Mouse (Mus musculus) embryonic stem cell, embryonic (primary cell): ENCODE results near the gene Epm2aip1.

Experiments used
- CTCF ChIA-PET, 4 experiments: fragments of 300-600 bp in 2 of 4; fragments of 350-600 bp in 2 of 4; sonication (Branson Sonifier 250); formaldehyde crosslinking; loops; one replicate each; lab custom pipeline; 2022; ENCODE audit warnings: inconsistent platforms in 2 of 4; lab: Charles Lee
- POLR2A ChIA-PET, 4 experiments: fragments of 300-600 bp in 2 of 4; fragments of 350-600 bp in 2 of 4; sonication (Branson Sonifier 250); formaldehyde crosslinking; loops; one replicate each; lab custom pipeline; 2022; ENCODE audit warnings: antibody characterized with exemption in 4 of 4, inconsistent platforms in 1 of 4; lab: Charles Lee

The Epm2aip1 gene

DNA sequence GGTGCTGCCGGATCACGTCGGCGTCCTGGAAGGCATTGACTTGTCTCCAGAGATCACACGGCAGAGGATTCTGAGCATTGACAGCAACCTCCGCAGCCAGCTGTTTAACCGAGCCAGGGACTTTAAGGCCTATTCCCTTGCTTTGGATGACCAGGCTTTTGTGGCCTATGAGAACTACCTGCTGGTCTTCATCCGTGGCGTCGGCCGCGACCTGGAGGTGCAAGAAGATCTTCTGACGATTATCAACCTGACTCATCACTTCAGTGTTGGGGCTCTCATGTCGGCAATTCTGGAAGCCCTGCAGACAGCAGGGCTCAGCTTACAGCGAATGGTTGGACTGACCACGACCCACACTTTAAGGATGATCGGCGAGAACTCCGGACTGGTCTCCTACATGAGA, 627 bp downstream of the Epm2aip1 start:
- CTCF ChIA-PET: interaction anchor here (0.7 to 5.2 kb wide), 9 partner anchors 17 to 491 kb away, joined by 3 to 40 read pairs (median 7); no protein-coding TSS in a partner anchor
- POLR2A ChIA-PET: interaction anchor here in 3 of 4 experiments (0.7 to 4.8 kb wide), 33 partner anchors 12 to 892 kb away, joined by 3 to 60 read pairs (median 7); partner anchors contain the start of genes Nradd (in 1 of the 3), Tdgf1 (in 1 of the 3) and Trank1 (in 1 of the 3)

DNA sequence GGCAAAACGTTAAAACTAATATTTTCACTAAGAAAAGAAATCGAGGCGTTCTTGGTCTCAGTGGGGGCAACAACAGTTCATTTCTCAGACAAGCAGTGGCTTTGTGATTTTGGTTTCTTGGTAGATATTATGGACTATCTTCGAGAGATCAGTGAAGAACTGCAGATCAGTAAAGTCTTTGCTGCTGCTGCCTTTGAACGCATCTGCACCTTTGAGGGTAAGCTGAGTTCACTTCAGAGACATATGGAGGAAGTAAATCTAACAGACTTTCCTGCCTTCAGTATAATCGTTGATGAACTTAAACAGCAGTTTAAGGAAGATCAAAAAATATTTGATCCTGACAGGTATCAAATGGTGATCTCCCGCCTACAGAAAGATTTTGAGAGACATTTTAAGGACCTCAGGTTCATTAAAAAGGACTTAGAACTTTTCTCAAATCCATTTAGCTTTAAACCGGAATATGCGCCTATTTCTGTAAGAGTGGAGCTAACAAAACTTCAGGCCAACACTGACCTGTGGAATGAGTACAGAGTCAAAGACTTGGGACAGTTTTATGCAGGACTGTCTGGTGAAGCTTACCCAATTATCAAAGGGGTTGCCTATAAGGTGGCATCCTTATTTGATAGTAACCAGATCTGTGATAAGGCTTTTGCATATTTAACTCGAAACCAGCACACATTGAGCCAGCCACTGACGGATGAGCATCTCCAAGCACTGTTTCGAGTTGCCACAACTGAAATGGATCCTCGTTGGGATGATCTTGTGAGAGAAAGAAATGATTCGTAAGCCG, 1.5 kb downstream of the Epm2aip1 start:
- POLR2A ChIA-PET: interaction anchor here in 2 of 4 experiments (0.8 to 4.8 kb wide), 7 partner anchors 8 to 124 kb away, joined by 3 to 60 read pairs (median 4); no protein-coding TSS in a partner anchor

DNA sequence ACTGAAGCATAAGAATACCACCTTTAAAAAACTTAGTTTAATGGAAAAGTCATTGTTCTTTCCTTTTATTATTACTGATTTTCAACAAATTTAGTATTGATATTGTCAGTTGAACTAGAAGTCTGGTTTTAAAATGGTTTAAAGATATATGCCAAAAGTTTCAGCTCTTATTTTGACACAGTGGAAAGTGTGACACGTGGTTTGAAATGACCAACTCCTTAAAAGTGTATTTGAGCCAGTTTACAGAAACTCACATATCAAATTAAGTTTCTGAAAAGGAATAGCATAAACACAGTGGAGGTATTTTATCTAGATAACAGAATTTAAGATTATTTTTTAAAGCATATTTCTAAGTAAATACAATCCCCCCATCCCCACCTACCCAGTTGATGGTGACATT, 2.2 kb downstream of the Epm2aip1 start:
- ChIA-PET CTCF (interaction anchor here in 3 of 4 experiments (1.0 to 5.2 kb wide), 4 partner anchors 16 kb away, joined by 4 to 40 read pairs (median 16); no protein-coding TSS in a partner anchor), POLR2A (interaction anchor here in 2 of 4 experiments (0.7 to 4.8 kb wide), 7 partner anchors 7 to 51 kb away, joined by 3 to 60 read pairs (median 4); no protein-coding TSS in a partner anchor)

More for the DNA sequence above, 1.5 kb downstream of the Epm2aip1 start:
- CTCF ChIA-PET: interaction anchor here in 3 of 4 experiments (1.0 to 5.2 kb wide), 3 partner anchors 16 to 17 kb away, joined by 4 to 40 read pairs (median 12); no protein-coding TSS in a partner anchor

DNA sequence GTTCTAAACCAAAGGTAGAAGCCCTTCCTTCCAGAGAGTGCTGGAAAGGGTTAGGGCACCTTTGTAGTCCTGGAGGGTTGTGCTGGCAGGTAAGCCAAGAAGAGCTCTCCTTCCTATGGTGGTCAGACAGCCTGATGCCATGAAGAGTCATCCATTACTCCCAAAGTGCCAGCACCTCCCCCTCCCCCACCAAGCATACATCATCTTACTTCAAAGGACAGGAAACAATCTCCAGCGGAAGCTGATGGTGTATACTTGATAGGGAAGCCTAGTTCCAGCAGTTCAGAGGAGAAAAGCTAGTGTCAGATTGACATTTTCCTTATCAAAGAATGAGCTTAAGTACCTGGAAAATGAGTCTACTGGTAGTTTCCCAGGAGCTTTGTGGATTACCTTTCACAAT, 3.4 kb downstream of the Epm2aip1 start:
- ChIA-PET CTCF (interaction anchor here (0.6 to 5.2 kb wide), 6 partner anchors 14 to 278 kb away, joined by 3 to 40 read pairs (median 8); no protein-coding TSS in a partner anchor), POLR2A (interaction anchor here in 3 of 4 experiments (0.6 to 4.8 kb wide), 8 partner anchors 10 to 732 kb away, joined by 3 to 60 read pairs (median 3); partner anchors contain the start of gene Trank1 (in 1 of the 3))

DNA sequence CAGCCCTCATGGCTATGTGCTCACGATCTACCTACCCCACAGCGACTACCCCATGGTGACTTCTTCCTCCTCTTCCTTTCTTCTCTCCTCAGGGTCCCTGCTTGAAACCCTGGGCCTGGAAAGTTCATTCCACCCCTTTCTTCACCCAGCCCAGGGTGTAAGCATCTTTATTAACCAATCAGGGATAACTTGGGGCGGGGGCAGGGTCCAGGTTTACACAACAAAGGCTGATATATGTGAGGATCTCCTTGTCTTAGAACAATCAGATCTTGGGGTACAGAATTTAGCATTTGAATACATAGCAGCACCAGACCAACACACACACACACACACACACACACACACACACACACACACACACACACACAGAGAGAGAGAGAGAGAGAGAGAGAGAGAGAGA, 13.3 kb downstream of the Epm2aip1 start:
- ChIA-PET POLR2A (interaction anchor here in 3 of 4 experiments (0.7 to 0.9 kb wide), 4 partner anchors 10 to 693 kb away, joined by 3 to 5 read pairs (median 3); partner anchors contain the start of genes Epm2aip1 (in 1 of the 3) and Mlh1 (in 1 of the 3)), CTCF (no interaction called here)

DNA sequence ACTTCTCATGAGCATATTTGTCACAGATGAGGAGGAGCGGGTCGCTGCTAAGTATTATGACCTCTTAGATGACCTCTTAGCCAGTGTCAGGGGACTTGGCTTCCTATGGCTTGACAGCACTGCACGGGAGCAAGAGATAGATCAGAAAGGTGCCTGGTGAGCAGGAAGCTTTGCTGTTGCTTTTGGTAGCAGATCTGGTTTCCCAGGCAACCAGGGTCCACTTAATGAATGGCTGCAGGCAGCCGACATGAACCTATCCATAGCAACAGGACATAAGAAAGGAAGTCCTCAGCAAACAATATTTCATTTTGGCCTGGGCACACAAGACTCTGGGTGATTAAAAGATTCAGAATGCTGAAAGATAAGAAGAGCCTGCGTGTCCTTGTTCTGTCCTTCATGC, 13.9 kb downstream of the Epm2aip1 start:
- ChIA-PET POLR2A (interaction anchor here in 3 of 4 experiments (0.7 to 0.9 kb wide), 4 partner anchors 11 to 693 kb away, joined by 3 to 5 read pairs (median 3); partner anchors contain the start of genes Epm2aip1 (in 1 of the 3) and Mlh1 (in 1 of the 3)), CTCF (interaction anchor here in 1 of 4 experiments (0.5 kb wide), 1 partner anchor 1828 kb away, joined by 3 read pairs; no protein-coding TSS in a partner anchor)

DNA sequence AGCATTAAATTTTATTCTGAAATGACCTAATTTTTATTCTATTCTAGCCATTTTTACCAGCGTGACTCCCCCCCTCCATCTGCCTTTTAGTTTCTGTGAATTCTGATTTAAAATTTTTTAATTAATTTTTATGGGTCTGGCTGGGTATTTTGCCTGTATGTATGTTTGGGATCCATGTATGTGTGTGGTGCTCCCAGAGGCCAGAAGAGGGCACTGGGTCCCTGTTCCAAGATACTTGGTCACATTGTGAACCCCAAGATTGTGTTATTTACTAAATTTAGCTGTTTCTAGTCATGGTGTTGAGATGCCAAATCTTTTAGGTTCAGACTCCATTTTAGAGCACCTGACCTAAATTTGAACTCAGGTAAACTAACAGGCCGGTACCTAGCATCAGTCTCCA, 14.7 kb downstream of the Epm2aip1 start:
- CTCF ChIA-PET: interaction anchor here in 1 of 4 experiments (1.1 kb wide), 1 partner anchor 289 kb away, joined by 3 read pairs; no protein-coding TSS in a partner anchor
- POLR2A ChIA-PET: interaction anchor here in 2 of 4 experiments (1.2 to 1.7 kb wide), 2 partner anchors 15 kb away, joined by 3 to 5 read pairs; partner anchors contain the start of genes Epm2aip1 (in 2 of the 2) and Mlh1 (in 2 of the 2)

DNA sequence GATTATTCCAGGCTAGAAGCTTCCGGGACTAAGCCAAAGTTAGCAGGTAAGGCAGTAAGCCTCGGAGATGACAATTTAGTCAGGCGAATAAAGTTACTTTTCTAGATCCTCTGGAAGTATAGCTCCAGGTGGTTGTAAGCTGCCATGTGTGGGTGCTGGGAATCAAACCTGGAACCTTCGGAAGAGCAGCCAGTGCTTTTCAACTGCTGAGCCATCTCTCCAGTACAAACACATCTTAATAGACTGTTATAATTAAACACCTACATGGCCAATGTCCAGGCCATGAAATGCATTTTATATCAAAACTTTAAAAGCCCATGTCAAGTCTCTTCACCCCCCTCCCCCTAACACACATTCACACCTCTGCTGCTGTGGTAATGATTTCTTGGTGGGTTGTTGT, 16.2 kb downstream of the Epm2aip1 start:
- CTCF ChIA-PET: interaction anchor here in 2 of 4 experiments (0.8 to 0.9 kb wide), 2 partner anchors 25 to 40 kb away, joined by 3 read pairs; no protein-coding TSS in a partner anchor

DNA sequence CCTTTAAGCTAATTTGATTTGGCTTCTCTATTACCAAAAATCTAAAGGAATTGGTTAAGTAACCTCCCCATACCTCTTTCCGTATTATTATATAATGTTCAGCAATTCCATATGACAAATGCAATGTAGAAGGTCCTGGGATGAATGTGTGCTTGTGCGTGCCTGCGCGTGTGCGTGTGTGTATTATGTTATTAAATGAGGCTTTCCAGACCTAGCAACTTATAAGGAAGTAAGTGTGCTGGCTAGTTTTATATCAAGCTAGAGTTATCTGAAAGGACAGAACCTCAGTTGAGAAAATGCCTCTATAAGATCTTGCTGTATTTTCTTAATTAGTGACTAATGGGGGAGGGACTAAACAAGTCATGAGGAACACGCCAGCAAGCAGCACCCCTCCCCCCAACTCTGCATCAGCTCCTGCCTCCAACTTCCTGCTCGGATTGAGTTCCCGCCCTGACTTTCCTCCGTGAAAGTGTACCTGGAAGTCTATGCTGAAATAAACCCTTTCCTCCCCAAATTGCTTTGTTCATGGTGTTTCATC, 17.6 kb downstream of the Epm2aip1 start:
- ChIA-PET POLR2A (interaction anchor here (0.6 to 4.1 kb wide), 36 partner anchors 10 to 556 kb away, joined by 3 to 60 read pairs (median 4); partner anchors contain the start of genes Epm2aip1 (in 4 of the 4), Mlh1 (in 4 of the 4), Trank1 (in 2 of the 4) and Als2cl (in 1 of the 4)), CTCF (interaction anchor here (0.6 to 3.3 kb wide), 100 partner anchors 8 to 630 kb away, joined by 3 to 40 read pairs (median 5); partner anchors contain the start of genes Epm2aip1 (in 4 of the 4), Mlh1 (in 4 of the 4), Trank1 (in 3 of the 4) and Als2cl (in 1 of the 4))

More for the DNA sequence above, 16.2 kb downstream of the Epm2aip1 start:
- POLR2A ChIA-PET: interaction anchor here in 2 of 4 experiments (1.2 to 4.1 kb wide), 4 partner anchors 9 to 23 kb away, joined by 3 to 39 read pairs (median 10); partner anchors contain the start of genes Epm2aip1 (in 2 of the 2), Mlh1 (in 2 of the 2) and Trank1 (in 1 of the 2)

DNA sequence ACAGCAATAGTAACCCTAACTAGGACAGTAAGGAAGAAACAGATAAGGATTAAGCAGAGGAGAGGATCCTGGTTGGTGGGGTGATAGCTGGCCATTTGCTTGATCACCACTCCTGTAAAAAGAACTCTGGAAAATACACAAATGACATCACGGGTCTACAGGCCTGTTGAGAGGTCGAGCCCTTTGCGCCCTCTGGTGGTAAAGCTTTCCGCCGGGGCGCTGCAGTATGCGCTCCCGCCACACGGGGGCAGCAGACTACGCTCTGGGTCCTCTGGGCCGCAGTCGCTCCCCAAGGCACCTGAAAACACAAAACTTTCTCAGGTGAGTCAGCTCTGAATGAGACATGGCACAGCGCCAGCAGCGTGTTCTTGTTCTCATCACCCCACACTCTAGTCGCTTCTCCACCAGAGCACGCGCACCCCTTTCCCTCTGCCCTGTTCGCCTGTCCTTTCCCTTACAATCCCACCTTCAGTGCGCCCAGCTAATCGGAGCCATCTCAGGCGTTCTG, 18.2 kb downstream of the Epm2aip1 start:
- ChIA-PET POLR2A (interaction anchor here (0.5 to 4.1 kb wide), 39 partner anchors 9 to 557 kb away, joined by 3 to 60 read pairs (median 4); partner anchors contain the start of genes Epm2aip1 (in 4 of the 4), Mlh1 (in 4 of the 4), Trank1 (in 2 of the 4) and Als2cl (in 1 of the 4)), CTCF (interaction anchor here (0.6 to 3.3 kb wide), 106 partner anchors 9 to 629 kb away, joined by 3 to 40 read pairs (median 4); partner anchors contain the start of genes Epm2aip1 (in 4 of the 4), Mlh1 (in 4 of the 4), Trank1 (in 3 of the 4) and Als2cl (in 1 of the 4))

DNA sequence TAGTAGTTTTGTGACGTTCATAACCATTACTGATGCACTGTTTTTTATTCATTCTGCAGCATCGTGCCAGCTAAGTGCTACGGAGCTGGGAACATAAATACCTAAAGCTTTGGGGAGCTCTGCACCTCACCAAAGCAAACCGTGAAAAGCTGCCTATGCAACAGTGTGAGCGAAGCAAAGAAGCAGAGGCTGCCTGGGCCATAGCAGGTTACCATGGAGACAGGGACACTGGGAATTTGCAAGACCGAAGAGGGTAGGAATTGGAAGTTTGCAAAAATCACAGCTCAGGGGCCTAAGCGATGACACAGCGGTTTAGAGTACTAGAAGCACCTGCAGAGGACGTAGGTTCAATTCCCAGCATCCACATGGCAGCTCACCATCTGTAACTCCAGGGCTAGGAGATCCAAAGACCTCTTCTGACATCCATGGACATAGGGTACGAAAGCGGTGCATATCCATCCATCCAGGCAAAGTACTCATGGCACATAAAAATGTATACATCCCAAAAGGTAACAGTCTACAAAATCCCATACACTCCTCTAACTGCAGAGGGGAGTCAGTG, 18.9 kb downstream of the Epm2aip1 start:
- CTCF ChIA-PET: interaction anchor here (0.5 to 3.3 kb wide), 80 partner anchors 8 to 1294 kb away, joined by 3 to 40 read pairs (median 5); partner anchors contain the start of genes Epm2aip1 (in 4 of the 4), Mlh1 (in 4 of the 4), Trank1 (in 3 of the 4) and Als2cl (in 1 of the 4)
- POLR2A ChIA-PET: interaction anchor here (0.7 to 4.1 kb wide), 17 partner anchors 10 to 337 kb away, joined by 3 to 60 read pairs (median 4); partner anchors contain the start of genes Epm2aip1 (in 3 of the 4), Mlh1 (in 3 of the 4) and Trank1 (in 1 of the 4)

DNA sequence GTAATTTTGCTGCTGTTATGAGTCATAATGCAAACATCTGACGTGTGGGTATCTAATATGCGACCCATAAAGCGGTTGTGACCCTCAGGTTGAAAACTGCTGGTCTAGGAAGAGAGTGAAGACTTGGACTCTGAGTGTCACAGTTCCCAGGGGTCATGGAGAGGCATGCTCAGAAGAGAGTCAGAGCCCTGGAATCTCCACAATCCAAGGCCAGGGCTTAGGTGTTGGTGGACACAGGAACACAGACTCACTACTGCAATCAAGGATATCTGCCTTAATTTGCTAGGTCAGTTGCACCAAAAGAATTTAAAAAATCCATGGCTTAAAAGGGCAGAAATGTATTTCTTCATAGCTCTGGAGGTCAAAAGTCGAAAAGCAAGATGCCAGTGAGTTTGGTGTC, 21.5 kb downstream of the Epm2aip1 start:
- POLR2A ChIA-PET: no interaction called here
- CTCF ChIA-PET: no interaction called here

DNA sequence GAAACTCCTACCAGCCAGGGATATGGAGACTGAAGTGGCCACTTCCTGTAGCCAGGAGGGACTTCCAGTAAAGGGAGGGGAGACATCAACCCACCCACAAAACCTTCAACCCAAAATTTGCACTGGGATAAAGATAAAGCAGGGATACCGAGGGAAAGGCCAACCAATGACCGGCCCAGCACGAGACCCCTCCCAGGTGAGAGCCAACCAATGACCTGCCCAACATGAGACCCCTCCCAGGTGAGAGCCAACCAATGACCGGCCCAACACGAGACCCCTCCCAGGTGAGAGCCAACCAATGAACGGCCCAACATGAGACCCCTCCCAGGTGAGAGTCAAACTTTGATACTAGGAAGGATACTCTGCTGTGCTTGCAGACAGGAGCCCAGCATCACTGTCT, 23.2 kb downstream of the Epm2aip1 start:
- CTCF ChIA-PET: interaction anchor here in 1 of 4 experiments (0.6 kb wide), 1 partner anchor 59 kb away, joined by 3 read pairs; no protein-coding TSS in a partner anchor
- POLR2A ChIA-PET: interaction anchor here in 1 of 4 experiments (0.7 kb wide), 1 partner anchor 358 kb away, joined by 3 read pairs; no protein-coding TSS in a partner anchor

DNA sequence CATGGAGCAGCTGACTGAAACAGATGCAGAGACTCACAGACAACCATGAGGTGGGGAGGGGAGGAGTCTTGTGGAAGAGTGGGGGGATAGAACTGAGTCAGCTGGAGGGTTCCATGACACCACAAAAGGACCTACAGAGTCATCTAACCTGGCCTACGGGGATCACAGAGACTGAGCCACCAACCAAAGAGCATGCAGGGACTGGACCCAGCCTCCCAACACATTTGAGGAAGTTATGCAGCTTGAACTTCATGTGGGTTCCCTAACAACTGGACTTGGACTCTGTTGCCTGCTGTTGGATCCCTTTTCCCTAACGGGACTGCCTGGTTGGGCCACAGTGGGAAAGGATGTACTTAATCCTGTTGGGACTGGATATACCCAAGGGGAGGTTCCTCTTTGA, 23.6 kb downstream of the Epm2aip1 start:
- ChIA-PET CTCF (no interaction called here), POLR2A (interaction anchor here in 1 of 4 experiments (0.7 kb wide), 1 partner anchor 358 kb away, joined by 3 read pairs; no protein-coding TSS in a partner anchor)

DNA sequence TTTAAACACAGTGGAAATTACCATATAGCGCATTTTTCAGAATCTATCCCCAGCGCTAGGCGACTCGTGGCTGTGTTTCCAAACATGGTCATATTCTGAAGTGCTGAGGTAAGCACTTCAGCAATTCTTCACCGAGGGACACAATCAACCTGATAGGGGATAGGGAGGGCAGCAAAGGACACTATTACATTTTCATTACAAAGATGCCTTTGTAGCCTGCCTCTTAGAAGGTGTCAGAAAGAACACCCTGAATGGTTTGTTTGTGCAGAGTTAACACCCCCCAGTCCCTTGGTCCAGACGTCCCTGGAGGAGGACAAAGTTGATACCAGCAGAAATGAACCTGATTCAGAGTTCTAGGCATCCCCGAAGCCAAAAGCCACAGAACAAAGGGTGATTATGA, 24.7 kb downstream of the Epm2aip1 start:
- CTCF ChIA-PET: no interaction called here
- POLR2A ChIA-PET: interaction anchor here in 1 of 4 experiments (1.1 kb wide), 1 partner anchor 18 kb away, joined by 3 read pairs; no protein-coding TSS in a partner anchor

DNA sequence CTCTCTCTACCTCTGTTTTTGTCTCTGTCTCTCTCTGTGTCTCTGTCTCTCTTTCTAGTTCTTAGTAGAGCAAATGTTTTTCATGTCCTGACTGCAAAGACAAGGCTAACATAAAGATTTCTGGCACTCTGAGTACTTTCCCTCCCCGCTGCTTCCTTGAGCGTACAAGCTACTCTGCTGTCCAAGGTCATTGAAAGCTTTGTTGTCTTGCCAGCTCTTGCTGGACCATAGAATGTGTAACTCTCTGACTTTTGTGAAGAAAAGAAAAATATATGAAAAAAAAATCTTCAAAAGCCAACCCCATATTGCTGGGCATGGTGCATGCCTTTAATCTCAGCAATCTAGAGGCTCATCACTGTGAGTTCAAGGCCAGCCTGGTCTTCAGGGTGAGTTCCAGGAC, 26.9 kb downstream of the Epm2aip1 start:
- ChIA-PET CTCF (interaction anchor here in 2 of 4 experiments (1.8 to 3.4 kb wide), 2 partner anchors 9 kb away, joined by 6 to 19 read pairs; no protein-coding TSS in a partner anchor), POLR2A (interaction anchor here in 1 of 4 experiments (0.7 kb wide), 1 partner anchor 33 kb away, joined by 4 read pairs; no protein-coding TSS in a partner anchor)
